Mouse (Mus musculus) liver, embryonic 14.5 days (tissue): ENCODE data around the gene Ccdc85b.
"Not testable (repeated sequence)": the region's sequence is repeated elsewhere in the genome, so short reads cannot be mapped to it uniquely, and the experiment has no call there.

Source experiments
- CTCF ChIP-seq: IDR thresholded peaks from 2 replicates; pipeline ENCODE4 v1.5.1; 2016; ENCODE audit warnings: antibody characterized with exemption, low read depth, control low read depth
- EP300 ChIP-seq: IDR thresholded peaks from 2 replicates; pipeline ENCODE4 v1.6.1; 2016; ENCODE audit warnings: antibody characterized with exemption, low read depth

DNA sequence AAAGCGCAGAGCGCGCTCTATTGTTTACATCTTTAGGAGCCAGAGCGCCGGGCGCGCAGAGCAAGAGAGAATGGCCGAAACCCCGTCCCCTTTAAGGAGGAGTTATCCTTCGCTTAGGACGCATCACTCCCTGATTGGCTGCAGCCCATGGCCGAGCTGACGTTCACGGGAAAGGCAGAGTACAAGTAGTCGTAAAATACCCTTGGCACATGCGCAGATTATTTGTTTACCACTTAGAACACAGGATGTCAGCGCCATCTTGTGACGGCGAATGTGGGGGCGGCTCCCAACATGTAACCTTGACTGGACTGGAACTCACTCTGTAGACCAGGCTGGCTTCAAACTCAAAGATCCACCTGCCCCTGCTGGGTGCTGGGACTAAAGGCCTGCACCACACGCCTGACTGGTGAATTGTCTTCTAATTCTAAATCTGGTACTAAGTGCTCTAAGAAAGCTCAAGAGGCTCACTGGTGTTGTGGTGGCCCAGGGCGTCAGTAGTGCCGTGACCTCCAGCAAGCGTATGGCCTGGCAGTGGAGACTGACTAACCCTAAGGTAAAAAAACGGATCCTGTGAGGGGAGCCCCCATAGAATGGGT, 51.1 kb downstream of the Ccdc85b start:
- peak; percentile 7; the same call in 1 of the 2 replicates for TF ChIP-seq CTCF
- TF ChIP-seq EP300 = not testable (repeated sequence)
